Mouse (Mus musculus): ENCODE results near the gene Desi1.

Desi1 gene

DNA sequence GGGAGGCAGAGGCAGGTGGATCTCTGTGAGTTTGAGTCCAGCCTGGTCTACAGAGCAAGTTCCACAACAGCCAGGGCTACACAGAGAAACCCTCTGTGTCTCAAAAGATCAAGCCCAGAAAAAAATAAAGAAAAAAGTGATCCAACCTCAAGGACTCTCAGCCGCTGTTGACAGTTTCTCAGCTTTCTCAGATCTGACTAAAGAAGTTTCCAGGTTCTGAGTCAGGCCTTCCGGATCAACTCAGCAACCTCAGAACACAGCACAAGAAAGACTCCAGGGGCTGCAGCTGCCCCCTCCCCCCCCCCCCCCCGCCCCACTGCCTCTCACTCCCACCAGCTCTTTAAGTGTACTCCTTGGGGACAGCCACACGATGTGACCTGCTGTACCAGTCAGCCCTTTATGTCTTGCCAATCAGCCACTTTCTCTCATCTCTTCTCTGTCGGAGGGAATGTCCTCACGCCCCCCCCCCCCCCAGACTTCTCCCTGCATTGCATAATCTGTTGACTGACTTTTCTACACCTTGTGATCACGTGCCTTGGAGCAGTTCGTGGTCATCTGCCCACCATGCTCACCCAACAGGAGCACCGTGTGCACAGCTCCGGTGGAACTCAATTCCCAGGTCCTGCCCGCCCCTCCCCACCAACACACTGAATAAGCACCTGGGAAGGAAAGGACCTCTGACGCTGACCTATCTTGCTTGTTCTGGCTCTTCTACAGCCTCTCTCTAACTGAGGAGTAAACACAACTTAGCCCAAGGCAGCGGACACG is 67.4 kb downstream of the Desi1 start:
- DNase-seq (ENCODE audit: low spot score in 2 of 2), result no peak

DNA sequence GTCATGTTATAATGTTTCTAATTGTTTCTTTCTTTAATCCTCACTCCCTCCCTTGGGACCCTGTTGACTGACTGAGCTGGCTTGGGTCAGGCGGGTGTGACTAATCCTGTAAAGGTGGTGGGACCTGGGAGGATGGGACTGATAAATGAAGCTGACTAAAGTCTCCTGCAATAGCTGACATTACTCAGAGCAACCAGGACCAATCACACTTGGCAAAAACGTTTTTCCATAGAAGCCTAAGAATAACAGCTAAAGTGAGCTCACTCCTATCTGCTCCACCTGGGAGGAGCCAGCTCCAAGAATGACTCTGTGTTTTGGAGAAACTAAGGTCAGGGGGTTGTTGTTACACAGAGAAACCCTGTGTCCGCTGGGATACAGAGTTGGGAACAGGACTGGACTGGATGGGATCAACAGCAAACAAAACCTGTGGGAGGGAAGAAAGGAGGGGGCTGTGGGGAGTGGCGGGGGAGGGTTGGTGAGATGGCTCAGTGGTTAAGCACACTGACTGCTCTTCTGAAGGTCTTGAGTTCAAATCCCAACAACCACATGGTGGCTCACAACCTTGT is 68.6 kb downstream of the Desi1 start:
- DNase-seq (ENCODE audit: low spot score in 2 of 2), result no peak

DNA sequence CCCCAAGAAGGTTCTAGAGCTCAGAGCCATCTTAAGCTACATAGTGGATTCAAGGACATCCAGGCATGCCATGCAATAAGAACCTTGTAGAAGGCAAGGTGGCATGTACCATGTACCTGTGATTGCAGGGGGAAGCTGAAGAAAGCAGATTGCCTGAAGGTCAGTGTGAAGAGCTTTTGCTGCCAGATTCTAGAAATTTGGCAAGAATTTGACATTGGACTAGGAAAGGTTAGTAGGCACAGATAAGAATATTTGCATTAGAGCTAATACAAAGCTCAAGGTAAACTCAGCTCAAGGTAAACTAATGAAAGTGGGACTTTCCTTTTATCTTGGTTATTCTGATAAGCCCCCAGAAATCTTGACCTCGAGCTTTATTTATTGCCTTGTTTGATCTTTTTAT is 69.4 kb downstream of the Desi1 start:
- DNase-seq (ENCODE audit: low spot score in 2 of 2), result no peak

DNA sequence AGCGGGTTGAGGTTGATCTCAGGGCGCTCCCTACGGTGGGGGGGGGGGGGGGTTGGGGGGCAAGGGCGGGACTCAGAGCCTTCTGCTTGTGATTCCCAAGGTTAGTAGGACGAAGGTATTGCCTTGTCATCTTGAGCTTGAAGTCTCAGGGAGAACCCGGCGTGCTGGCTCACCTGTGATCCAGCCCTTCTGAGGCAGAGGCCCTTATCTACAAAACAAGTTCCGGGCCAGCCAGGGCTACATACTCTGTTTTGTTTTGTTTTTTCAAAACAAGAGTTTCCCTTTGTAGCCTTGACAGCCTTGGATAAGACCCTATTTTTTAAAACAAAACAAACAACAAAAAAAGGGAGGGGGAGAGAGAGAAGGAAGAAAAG is 72.6 kb downstream of the Desi1 start:
- DNase-seq (ENCODE audit: low spot score in 2 of 2), result no peak

DNA sequence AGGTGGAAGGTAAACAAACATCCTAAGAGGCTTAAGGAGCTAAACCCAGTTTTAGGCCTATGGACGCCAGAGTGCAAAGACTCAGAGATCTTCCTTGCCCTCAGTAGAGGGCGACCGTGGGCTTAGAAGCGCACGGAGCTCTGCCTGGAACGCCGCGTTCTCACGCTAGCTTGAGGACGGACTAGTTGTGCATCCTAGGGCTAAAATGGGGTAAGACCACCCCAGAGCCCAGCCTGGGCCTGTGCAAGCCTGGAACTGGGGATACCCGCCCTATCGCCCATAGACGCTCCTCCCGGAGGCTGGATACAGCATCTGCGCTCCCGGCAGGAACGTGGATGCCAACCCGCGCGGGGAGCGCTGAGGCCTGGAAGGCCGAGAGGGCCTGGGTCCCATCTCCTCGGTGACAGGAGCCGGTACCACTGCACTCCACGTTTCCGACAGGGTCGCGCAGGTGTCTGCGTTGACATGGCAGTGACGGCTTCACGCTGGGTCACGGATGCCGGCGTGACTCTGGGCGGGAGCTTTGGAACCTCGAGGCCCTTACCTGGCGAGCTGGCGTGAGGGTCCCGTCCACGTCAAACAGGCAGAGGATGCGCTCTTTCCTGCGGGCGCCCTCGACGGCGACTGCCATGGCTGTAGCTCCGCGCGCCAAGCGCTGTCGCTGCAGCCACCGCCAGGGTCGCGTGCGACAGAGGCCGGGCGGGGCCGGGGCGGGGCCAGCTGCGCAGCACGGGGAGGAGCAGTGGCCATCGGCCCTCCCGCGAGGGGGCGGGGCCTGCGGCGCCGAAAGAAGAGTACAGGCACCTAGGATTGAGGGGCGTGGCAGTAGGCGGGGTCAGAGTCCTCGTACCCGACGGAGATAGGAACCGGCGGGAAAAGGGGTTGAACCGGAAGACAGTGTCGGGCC is 73.2 kb downstream of the Desi1 start, which contains the start of gene Pmm1:
Pmm1 (minus strand) TSS at position 760 of the 907 bp plus-strand sequence.
- peak; percentile 85 to 96 for DNase-seq (ENCODE audit: low spot score in 2 of 2)

DNA sequence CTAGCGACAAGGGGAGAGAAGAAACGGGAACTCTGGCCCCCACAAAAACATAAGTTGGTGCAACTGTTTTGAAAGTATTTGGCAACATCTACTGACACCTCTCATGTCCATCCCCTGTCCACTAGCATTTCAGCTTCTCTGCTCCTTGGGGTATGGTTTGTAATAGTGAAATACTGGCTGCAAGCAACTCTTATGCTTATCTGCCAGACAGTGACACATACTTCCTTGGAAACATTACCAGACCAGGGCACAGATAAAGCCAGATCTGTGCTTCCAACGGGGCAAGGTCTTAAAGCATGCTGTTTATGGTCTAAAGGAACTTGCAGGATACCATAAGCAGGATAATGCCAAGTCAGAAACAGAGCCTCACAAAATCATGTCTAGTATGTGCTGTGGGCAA is 74.8 kb downstream of the Desi1 start:
- DNase-seq (ENCODE audit: low spot score in 2 of 2), result no peak

DNA sequence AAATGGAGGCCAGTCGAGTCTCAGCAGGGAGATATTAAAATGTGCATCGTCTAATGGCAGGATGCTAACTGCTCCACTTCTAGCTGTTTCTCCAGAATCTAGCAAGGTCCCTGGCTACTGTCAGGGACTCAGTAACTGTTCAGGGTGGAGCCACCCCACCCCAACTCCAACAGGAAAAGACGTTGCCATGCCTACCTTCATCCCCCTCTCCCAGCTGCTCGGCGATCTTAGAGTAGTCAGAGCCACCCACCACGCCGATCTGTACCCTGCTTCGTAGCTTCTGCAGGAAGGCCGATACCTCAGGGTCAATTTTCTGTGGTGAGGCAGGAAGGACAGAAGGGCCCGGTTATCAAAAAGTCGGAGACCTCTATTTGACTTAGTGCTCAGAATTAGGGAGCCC is 76.1 kb downstream of the Desi1 start:
- DNase-seq (ENCODE audit: low spot score in 2 of 2), result no peak

DNA sequence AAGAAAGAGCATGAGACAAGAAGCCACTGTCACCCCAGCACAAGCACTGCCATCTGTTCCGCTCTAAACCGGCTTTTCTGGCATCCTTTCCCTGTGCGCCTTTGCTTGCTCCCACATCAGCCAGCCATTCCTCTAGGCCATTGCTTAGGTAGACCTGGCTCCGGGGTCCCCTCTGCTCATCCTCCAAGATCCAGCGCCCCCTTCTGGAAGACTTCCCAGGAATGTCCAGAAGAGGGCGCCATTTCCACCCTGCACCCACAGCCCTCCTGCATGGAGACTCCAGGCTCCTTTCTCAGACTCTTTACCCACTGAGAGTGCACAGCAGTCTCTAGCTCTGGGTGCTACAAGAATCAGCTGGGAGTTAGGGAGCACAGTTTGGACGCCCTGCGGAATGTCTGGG is 77.2 kb downstream of the Desi1 start:
- DNase-seq (ENCODE audit: low spot score in 2 of 2), result peak in 1 of 2 experiments; percentile 70

DNA sequence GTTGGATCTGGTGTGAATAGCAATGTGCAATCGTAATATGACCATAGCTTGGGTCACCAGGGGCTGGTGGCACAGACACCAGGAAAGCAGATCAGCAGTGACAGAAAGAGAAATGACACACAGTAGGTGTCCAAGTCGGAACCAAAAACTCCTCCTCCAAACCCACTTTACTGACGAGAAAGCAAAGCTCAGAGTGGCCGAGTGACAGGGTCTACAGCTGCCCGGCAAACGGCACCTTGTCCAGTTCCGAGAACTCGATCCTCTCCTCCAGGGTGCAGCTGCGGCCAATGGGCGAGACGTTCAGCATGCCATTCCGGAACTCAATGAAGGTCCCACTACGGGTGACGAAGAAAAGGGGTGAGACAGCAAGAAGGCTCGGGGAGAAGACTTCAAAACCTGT is 78.2 kb downstream of the Desi1 start:
- DNase-seq (ENCODE audit: low spot score in 2 of 2), result no peak

DNA sequence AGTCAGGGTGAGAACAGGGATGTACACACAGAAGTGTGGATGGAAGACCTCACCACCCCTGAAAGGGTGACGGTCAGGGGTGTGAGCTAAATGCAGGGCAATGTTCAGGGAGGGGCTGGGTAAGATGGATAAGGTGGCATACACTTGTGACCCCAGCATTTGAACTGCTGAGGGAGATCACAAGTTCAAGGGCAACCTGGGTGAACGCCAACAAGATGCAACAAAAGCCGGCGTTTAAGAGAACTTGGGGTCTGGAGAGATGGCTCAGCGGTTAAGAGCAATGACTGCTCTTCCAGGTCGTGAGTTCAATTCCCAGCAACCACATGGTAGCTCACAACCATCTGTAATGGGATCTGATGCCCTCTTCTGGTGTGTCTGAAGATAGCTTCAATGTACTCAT is 78.9 kb downstream of the Desi1 start:
- no peak for DNase-seq (ENCODE audit: low spot score in 2 of 2)

DNA sequence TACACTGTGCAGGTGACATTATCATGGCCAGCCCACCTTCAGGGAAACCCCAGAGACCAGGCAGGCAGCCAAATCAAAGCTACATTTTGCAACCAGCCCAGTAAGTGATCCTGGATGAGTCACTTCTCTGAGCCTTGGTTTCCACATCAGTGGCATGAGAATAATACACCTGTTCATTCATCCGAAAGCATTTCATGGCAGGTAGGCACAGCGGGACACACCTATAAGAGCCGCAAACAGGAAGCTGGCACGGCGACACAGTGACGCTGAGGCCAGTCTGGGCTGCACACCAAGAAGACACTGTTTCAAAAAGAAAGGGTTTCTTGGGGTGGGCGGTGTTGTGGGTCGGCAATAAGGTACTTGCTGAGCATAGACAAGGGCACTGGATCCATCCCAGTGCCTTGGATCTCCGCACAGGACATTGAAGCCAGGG is 79.5 kb downstream of the Desi1 start:
- no peak for DNase-seq (ENCODE audit: low spot score in 2 of 2)

DNA sequence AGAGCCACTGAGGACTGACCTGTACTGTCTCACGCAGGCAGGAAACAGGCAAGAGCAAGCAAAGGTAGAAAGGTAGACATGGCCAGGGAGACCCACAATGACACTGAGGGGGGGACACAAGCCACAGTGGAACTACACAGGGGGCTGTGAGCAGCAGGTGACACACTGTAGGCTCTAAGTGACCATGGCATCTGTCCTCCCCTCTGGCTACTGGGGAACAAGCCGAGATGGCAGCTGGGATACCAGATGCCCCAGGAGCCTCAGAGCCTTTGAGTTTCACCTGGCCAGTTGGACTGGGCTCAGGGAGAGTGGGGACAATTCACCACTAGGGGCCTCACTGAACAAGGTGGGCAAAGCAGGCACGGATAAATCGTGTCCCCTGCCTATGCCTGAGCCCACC is 81.4 kb downstream of the Desi1 start:
- no peak for DNase-seq (ENCODE audit: low spot score in 2 of 2)

DNA sequence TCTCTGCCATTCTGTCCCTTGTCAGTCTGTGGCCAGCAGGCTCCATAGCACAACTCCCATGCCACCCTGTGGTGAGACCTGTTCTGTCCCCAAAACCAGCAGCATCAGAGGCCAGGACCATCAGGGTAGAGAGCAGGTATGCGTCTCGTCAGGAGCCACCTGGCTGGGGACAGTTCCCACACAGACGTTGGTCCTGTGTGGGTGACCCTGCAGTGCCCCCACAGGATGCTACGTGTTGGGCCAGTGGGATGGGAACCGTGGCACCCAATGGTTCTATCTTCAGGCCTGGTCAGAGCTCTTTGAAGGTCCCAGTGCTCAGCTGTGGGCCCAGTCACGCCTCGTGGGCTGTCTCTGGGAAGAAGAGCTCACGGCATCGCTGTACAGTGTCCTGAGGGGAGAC is 82.5 kb downstream of the Desi1 start:
- no peak for DNase-seq (ENCODE audit: low spot score in 2 of 2)

DNA sequence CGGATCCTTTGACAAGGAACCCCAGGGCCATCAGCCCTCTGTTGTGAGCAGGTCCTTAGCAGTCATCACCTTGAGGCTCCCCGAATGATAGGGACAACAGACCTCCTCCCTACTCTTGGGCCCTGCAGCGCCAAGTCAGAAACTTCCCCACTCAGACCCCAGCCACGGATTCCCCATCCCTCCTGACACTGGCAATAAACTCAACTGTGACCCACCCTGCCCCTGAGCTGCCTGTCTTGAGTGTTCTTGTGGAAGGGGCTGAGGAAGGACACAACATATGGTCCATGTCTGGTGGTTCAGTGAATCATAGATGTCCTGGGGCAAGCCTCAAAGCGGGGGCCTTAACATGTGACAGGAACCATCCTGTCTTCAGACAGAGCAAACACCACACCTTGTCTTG is 82.9 kb downstream of the Desi1 start:
- DNase-seq (ENCODE audit: low spot score in 2 of 2), result no peak

DNA sequence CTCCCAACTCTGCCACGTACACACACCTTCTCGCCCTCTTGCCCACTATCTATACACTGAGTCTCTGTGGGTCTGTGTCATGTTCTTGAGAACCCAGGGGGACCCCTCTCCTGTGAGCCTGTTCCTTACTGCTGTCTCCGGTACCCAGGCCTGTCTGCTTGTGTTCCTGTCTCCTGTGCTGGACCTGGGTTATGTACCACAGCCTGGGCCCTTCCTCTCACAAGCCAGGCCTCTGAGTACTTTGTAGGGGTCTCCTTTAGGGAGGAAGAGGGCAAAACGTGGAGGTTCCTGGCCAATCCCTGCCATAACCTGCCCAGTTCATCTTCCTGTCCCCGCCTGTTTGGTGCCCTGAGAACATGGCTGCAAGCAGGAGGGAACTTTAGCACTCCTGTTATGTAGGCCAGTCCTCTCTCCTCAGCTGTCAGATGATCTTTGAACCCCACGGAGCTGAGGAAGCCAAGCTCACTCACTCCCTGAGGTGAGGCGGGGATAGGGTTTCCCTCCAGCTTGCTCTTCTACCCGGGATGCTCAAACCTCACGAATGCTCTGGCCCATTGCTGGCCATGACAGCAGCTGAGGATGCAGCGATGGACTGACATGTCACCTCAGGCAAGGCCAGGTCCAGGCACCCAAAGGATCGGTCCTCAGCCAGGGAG is 84.1 kb downstream of the Desi1 start:
- no peak for DNase-seq (ENCODE audit: low spot score in 2 of 2)

DNA sequence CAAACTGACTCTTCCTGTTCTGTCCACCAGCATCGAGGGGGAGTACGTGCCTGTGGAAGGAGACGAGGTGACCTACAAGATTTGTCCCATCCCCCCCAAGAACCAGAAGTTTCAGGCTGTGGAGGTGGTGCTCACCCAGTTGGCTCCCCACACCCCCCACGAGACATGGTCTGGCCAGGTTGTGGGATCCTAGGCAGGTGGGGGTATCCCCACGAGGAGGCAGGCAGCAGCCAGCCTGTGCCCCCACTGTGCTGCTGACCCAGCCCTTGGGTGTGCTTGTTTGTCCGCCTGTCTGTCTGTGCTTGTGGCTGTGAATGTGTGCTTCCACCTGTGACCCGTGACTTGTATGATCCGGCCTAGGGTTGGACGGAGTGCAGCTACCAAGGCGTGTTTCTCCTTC is 84.6 kb downstream of the Desi1 start:
- DNase-seq (ENCODE audit: low spot score in 2 of 2), result no peak

DNA sequence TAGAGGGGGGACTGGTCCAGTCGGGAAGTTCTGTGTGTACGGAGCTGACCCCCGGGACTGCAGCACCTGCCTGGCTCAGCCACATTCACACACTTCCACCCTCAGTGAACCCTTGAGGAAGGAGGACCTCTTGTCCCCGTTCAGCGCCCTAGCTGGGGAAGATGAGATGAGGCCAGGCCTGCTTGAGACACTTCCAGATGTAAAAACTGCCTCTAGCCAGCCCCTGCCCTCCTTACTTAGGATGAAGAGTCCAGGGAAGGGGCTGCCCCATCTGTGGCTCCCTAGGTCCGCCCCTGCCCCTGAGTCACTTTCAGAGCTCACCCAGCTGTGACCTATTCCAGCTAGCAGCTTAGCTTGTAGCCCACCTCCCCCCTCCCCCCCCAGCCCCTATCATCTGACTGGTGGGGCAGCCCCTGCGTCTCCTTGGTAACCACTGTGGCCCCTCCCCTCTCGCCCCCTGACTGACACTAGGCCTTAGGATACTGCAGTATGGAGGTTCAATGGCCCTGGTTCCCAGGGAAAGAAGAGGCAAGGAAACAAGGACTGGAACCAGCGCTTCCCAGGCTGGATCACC is 90.4 kb downstream of the Desi1 start:
- no peak for DNase-seq (ENCODE audit: low spot score in 2 of 2)
